Mouse (Mus musculus) testis, adult 2 months (tissue): ENCODE results near the gene Hcrtr1.

Experiments used
- CTCF ChIP-seq: fragments of 200-500 bp; IDR thresholded peaks from 2 replicates; pipeline ENCODE4 v1.5.1; 2012; ENCODE audit warnings: low read depth, mild to moderate bottlenecking, inconsistent platforms, low read length, moderate library complexity; ENCODE audit not compliant: control insufficient read depth, insufficient read depth, insufficient replicate concordance
- POLR2A ChIP-seq: fragments of 200-500 bp; IDR thresholded peaks from 2 replicates; pipeline ENCODE4 v1.6.1; 2012; ENCODE audit warnings: low read depth, mild to moderate bottlenecking, inconsistent platforms, low read length, moderate library complexity; ENCODE audit not compliant: control insufficient read depth

DNA sequence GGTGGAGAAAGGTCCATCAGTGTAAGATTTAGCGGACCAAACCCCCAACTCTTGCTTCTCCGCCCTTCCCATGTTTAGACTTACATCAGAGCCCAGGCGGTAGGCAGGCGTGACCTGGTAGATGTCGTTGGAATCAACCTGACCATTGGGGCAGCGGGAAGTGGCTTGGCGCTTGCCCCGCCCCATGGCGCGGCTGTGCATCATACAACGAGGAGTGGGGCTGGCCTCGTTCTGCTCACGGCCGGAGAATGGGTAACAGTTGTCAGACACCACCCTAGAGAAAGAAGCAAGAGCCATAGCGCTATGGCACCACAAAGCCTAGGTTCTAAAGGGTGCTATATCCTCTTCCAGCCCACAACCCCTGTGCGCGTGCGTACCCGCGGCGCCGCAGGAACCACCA, 28.2 kb upstream of the Hcrtr1 start:
- TF ChIP-seq POLR2A (no peak), CTCF (no peak)
